Mouse (Mus musculus) ES-E14 (cell line): Measurements from ENCODE around the gene Chodl. TPM values are rescaled to one million over a fixed set of nuclear protein-coding genes. Genes with fewer than 3 reads are reported as not detected.

Experiments used
- DNase-seq: peaks from one replicate; pipeline ENCODE4 v3.0.0-alpha.2; 2013; ENCODE audit warnings: low read depth, low spot score
- H3K27ac ChIP-seq: 2 replicates; pipeline ENCODE4 v1.5.1; 2012; ENCODE audit warnings: low read depth, mild to moderate bottlenecking, low read length, moderate library complexity, mixed read lengths; ENCODE audit not compliant: poor library complexity, insufficient read depth, severe bottlenecking
- H3K36me3 ChIP-seq: 2 replicates; pipeline ENCODE4 v1.6.1; 2012; ENCODE audit warnings: mild to moderate bottlenecking, low read length, moderate library complexity, mixed read lengths; ENCODE audit not compliant: control insufficient read depth, poor library complexity, insufficient read depth, severe bottlenecking
- H3K4me1 ChIP-seq, 2 experiments: fragments of 150-350 bp in 1 of 2; sonication (generic) in 1 of 2; 2 replicates each; pipeline ENCODE4 v1.6.1; 2012; ENCODE audit warnings: low read length in 2 of 2, mild to moderate bottlenecking in 1 of 2, mixed read lengths in 1 of 2; ENCODE audit not compliant: control insufficient read depth in 2 of 2, insufficient read depth in 2 of 2, poor library complexity in 1 of 2
- H3K4me3 ChIP-seq, 2 experiments: fragments of 150-350 bp in 1 of 2; sonication (generic) in 1 of 2; 2 replicates each; pipeline ENCODE4 v1.5.1; 2012; ENCODE audit warnings: low read length in 2 of 2, low read depth in 1 of 2, mild to moderate bottlenecking in 1 of 2, mixed read lengths in 1 of 2; ENCODE audit not compliant: insufficient read depth in 1 of 2, poor library complexity in 1 of 2, severe bottlenecking in 1 of 2
- H3K9ac ChIP-seq: 2 replicates; pipeline ENCODE4 v1.6.1; 2012; ENCODE audit warnings: low read depth, mild to moderate bottlenecking, low read length, mixed read lengths; ENCODE audit not compliant: poor library complexity, insufficient read depth, severe bottlenecking
- H3K9me3 ChIP-seq: fragments of 150-350 bp; sonication (generic); 2 replicates; pipeline ENCODE4 v1.6.1; 2012; ENCODE audit warnings: low read depth, mild to moderate bottlenecking, low read length; ENCODE audit not compliant: control insufficient read depth, insufficient read depth
- CHD2 ChIP-seq: IDR thresholded peaks from 2 replicates; pipeline ENCODE4 v1.6.1; 2014; ENCODE audit warnings: mild to moderate bottlenecking, low read depth, low read length, inconsistent platforms
- HCFC1 ChIP-seq: IDR thresholded peaks from 2 replicates; pipeline ENCODE4 v1.6.1; 2012; ENCODE audit warnings: low read length, inconsistent platforms, borderline replicate concordance; ENCODE audit not compliant: insufficient read depth
- MAFK ChIP-seq: IDR thresholded peaks from 2 replicates; pipeline ENCODE4 v1.6.1; 2014; ENCODE audit warnings: mild to moderate bottlenecking, low read depth, low read length, inconsistent platforms; ENCODE audit not compliant: insufficient read depth
- ZC3H11A ChIP-seq: IDR thresholded peaks from 2 replicates; pipeline ENCODE4 v1.6.1; 2012; ENCODE audit warnings: low read depth, mild to moderate bottlenecking, inconsistent platforms, low read length, borderline replicate concordance
- ZNF384 ChIP-seq: IDR thresholded peaks from 2 replicates; pipeline ENCODE4 v1.6.1; 2012; ENCODE audit warnings: low read depth, low read length, inconsistent platforms
- in situ Hi-C, 2 experiments: fragments of 600-800 bp; cut with MboI; formaldehyde crosslinking; loops; one replicate each; pipeline ENCODE4 v1.15.1; 2025; ENCODE audit warnings: low sequenced_read_pairs in 2 of 2, inconsistent platforms in 1 of 2; ENCODE audit not compliant: unreplicated experiment in 2 of 2
- total RNA-seq: library from RNA; depleted of rRNA; stranded (reverse); fragments of 300-350 nt; gene quantifications from 2 replicates; pipeline ENCODE4 v1.2.3, GENCODE M21; 2012; rRNA removed

Gene Chodl
- 0.13 TPM in 1 of 2 replicates, not detected in the other for total RNA-seq

- TF ChIP-seq MAFK (peak; percentile 53; the same call in 1 of the 2 replicates), CHD2 (no peak)
Observed at GRCm38 (mm10) chr16:78930382-78931286, at the start of gene Chodl. Gene Chodl, plus strand, starts transcription at chr16:78930948.

GRCm38 (mm10) chr16:78922644-78923043, 8.1 kb upstream of the Chodl start:
- TF ChIP-seq HCFC1, result no peak
- TF ChIP-seq ZNF384, result no peak
- no peak for TF ChIP-seq ZC3H11A
- TF ChIP-seq MAFK, result no peak
- TF ChIP-seq CHD2, result no peak
- in situ Hi-C loops, result no loop called here

More at GRCm38 (mm10) chr16:78930382-78931286, at the start of gene Chodl:
- Histone ChIP-seq H3K9me3 (no peaks in the 10 kb centered on the region), H3K9ac (no peak within 1 kb of the TSS; the same call in 1 of the 2 replicates), H3K36me3 (no peaks in the 10 kb centered on the region), H3K27ac (no peak within 1 kb of the TSS), H3K4me1 (peaks cover 2% of the 10 kb centered on the region in 2 experiments; a peak in 1 of 4 replicates), H3K4me3 (peak within 1 kb of the TSS; percentile 43 to 50; a peak in 3 of 4 replicates)
- no peak for DNase-seq
- in situ Hi-C loops, result no loop called here

GRCm38 (mm10) chr16:78931287-78932025, 708 bp downstream of the Chodl start:
- Histone ChIP-seq H3K4me1 (peaks cover 2% of the 10 kb centered on the region in 2 experiments; a peak in 1 of 4 replicates), H3K36me3 (no peaks in the 10 kb centered on the region), H3K4me3 (peak overlapping the region; percentile 43 to 50; a peak in 3 of 4 replicates), H3K9ac (no peak overlapping the region; the same call in 1 of the 2 replicates), H3K9me3 (no peaks in the 10 kb centered on the region), H3K27ac (no peak overlapping the region)
- in situ Hi-C loops, result no loop called here
- no peak for DNase-seq
- TF ChIP-seq HCFC1 (no peak), MAFK (no peak), CHD2 (no peak), ZC3H11A (no peak)

More at GRCm38 (mm10) chr16:78922644-78923043, 8.1 kb upstream of the Chodl start:
- no peaks in the 10 kb centered on the region for H3K9me3 ChIP-seq
- H3K9ac ChIP-seq, result no peak overlapping the region
- no peak for DNase-seq
- H3K4me1 ChIP-seq, result no peaks in the 10 kb centered on the region
- H3K4me3 ChIP-seq, result no peak overlapping the region
- H3K27ac ChIP-seq, result no peak overlapping the region
- H3K36me3 ChIP-seq, result no peaks in the 10 kb centered on the region

GRCm38 (mm10) chr16:78934298-78934697, 3.5 kb downstream of the Chodl start:
- DNase-seq, result no peak
- H3K36me3 ChIP-seq, result no peaks in the 10 kb centered on the region
- H3K9ac ChIP-seq, result no peak overlapping the region
- H3K4me1 ChIP-seq, result peaks cover 2% of the 10 kb centered on the region in 2 experiments; a peak in 1 of 4 replicates
- H3K9me3 ChIP-seq, result no peaks in the 10 kb centered on the region
- in situ Hi-C loops, result no loop called here
- no peak overlapping the region for H3K4me3 ChIP-seq
- TF ChIP-seq CHD2, result no peak
- TF ChIP-seq HCFC1, result no peak
- TF ChIP-seq ZNF384, result no peak
- peak; percentile 67; the same call in 1 of the 2 replicates for TF ChIP-seq MAFK
- no peak overlapping the region for H3K27ac ChIP-seq
